Mouse (Mus musculus) neural tube, embryonic 10.5 days (tissue): ENCODE data around the gene Lpgat1.

ENCODE experiments used
- DNase-seq: peaks from one replicate; pipeline ENCODE4 v3.0.0-alpha.2; 2017; ENCODE audit warnings: low spot score; ENCODE audit errors: extremely low spot score

The Lpgat1 gene

GRCm38 (mm10) chr1:191717601-191718498 is at the start of gene Lpgat1:
Gene Lpgat1, plus strand, starts transcription at chr1:191717834.
- DNase-seq: peak; percentile 81

GRCm38 (mm10) chr1:191668030-191668429 is 49.6 kb upstream of the Lpgat1 start:
- no peak for DNase-seq

- no peak for DNase-seq
Measured at GRCm38 (mm10) chr1:191674071-191674470, 43.6 kb upstream of the Lpgat1 start.

- DNase-seq: no peak
Measured at GRCm38 (mm10) chr1:191681633-191682032, 36.0 kb upstream of the Lpgat1 start.

- no peak for DNase-seq
Measured at GRCm38 (mm10) chr1:191687531-191687930, 30.1 kb upstream of the Lpgat1 start.

GRCm38 (mm10) chr1:191693231-191693630 is 24.4 kb upstream of the Lpgat1 start:
- no peak for DNase-seq

- peak; percentile 17 for DNase-seq
Measured at GRCm38 (mm10) chr1:191698253-191698795, 19.3 kb upstream of the Lpgat1 start.

GRCm38 (mm10) chr1:191704535-191704934 is 13.1 kb upstream of the Lpgat1 start:
- no peak for DNase-seq

- DNase-seq: no peak
Measured at GRCm38 (mm10) chr1:191706541-191707078, 11.0 kb upstream of the Lpgat1 start.

GRCm38 (mm10) chr1:191709811-191710210 is 7.8 kb upstream of the Lpgat1 start:
- no peak for DNase-seq

GRCm38 (mm10) chr1:191712224-191712838 is 5.3 kb upstream of the Lpgat1 start:
- DNase-seq: no peak

- DNase-seq: no peak
Measured at GRCm38 (mm10) chr1:191713813-191714212, 3.8 kb upstream of the Lpgat1 start.

GRCm38 (mm10) chr1:191715150-191715549 is 2.5 kb upstream of the Lpgat1 start:
- no peak for DNase-seq

GRCm38 (mm10) chr1:191717141-191717540 is 493 bp upstream of the Lpgat1 start:
- DNase-seq: no peak

- peak; percentile 80 for DNase-seq
Measured at GRCm38 (mm10) chr1:191718522-191719281, 1.1 kb downstream of the Lpgat1 start.

GRCm38 (mm10) chr1:191719326-191719725 is 1.7 kb downstream of the Lpgat1 start:
- no peak for DNase-seq

- DNase-seq: no peak
Measured at GRCm38 (mm10) chr1:191720419-191720818, 2.8 kb downstream of the Lpgat1 start.

- no peak for DNase-seq
Measured at GRCm38 (mm10) chr1:191722706-191723105, 5.1 kb downstream of the Lpgat1 start.

GRCm38 (mm10) chr1:191723675-191724074 is 6.0 kb downstream of the Lpgat1 start:
- DNase-seq: no peak

- DNase-seq: no peak
Measured at GRCm38 (mm10) chr1:191724385-191725061, 6.9 kb downstream of the Lpgat1 start.

- no peak for DNase-seq
Measured at GRCm38 (mm10) chr1:191732623-191733022, 15.0 kb downstream of the Lpgat1 start.
